Mouse (Mus musculus): ENCODE measurements around the gene Ttc23.

DNA sequence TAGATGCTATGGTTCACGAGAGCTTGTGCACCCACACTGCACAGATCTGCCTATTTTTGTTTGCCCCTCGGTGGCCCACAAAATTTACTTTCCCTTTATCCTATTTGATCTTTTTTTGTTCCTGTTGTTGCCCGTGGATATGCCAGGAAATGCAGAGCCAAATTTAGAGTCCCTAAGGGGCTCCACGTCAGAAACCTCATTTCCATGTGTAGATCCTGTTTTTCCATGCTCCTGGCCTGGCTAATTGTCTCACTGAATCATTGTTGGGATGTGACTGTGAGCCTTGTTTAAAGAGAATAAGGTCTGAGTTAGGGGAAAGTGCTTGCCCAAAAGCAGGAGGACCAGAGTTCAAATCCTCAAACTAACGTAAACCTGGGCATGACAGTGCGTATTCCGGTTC is 68.0 kb downstream of the Ttc23 start:
- TF ChIP-seq USF1 (IDR thresholded peaks at IDR 0.05; ENCODE audit: low read depth, low read length) (no peak), GATA1 (IDR thresholded peaks at IDR 0.05; ENCODE audit: low read depth, low read length) (no peak), NELFE (IDR thresholded peaks at IDR 0.05; ENCODE audit: low read depth, low read length) (no peak), CTCF (IDR thresholded peaks at IDR 0.05 in 2 of 3, conservative IDR thresholded peaks at IDR 0.05 in 1 of 3; ENCODE audit: control insufficient read depth in 1 of 3, insufficient read depth in 1 of 3, low read depth in 2 of 3, low read length in 3 of 3, poor library complexity in 1 of 3, severe bottlenecking in 1 of 3) (no peak), UBTF (IDR thresholded peaks at IDR 0.05; ENCODE audit: borderline replicate concordance, insufficient read depth, low read depth, low read length) (no peak)
